Mouse (Mus musculus) ES-Bruce4 (cell line): ENCODE data around the gene Phf11b.
"Not testable (repeated sequence)": the region's sequence is repeated elsewhere in the genome, so short reads cannot be mapped to it uniquely, and the experiment has no call there.

Source experiments
- CTCF ChIP-seq: IDR thresholded peaks from one replicate; pipeline ENCODE4 v1.8.1; 2011; ENCODE audit warnings: low read depth, low read length
- EP300 ChIP-seq: IDR thresholded peaks from 2 replicates; pipeline ENCODE4 v1.6.1; 2011; ENCODE audit warnings: low read depth, low read length; ENCODE audit not compliant: insufficient read depth
- POLR2A ChIP-seq: IDR thresholded peaks from one replicate; pipeline ENCODE4 v1.8.1; 2011; ENCODE audit warnings: low read length; ENCODE audit not compliant: insufficient read depth

DNA sequence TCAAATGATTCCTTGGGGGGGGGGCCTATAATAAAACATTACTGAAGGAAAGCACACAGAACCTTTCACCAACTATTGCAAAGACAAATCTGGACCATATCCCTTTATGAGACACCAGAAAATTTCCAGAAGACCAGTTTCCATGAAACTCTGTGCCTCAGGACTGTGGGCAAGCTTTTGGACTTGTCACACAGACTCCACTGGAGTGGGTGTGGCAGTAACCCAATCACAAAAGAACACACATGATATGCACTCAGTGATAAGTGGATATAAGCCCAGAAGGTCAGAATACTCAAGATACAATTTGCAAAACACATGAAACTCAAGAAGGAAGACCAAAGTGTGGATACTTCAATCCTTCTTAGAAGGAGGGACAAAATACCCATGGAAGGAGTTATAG is 49.4 kb downstream of the Phf11b start:
- not testable (repeated sequence) for TF ChIP-seq CTCF, EP300, POLR2A
